9 mouse cellular contexts compared by ENCODE assay signal in genomic region chr2:3546588-3546987, GRCm38 (mm10). TPM values are rescaled to one million over a fixed set of nuclear protein-coding genes. Genes with fewer than 3 reads are reported as not detected.
DNase-seq lines count a peak whose midpoint lies in the region; ATAC-seq and TF ChIP-seq lines count a peak whose summit lies in the region.
"Had no signal": no experiment of that assay in that cellular context is flagged by ENCODE, and none has a peak within 500 bp of the region (broad histone marks: within the 10 kb centered on the region; RNA-seq: fewer than 3 reads in every experiment).

No protein-coding gene starts in this region.

- WGBS in bone marrow, adult 2 months: 3% methylated on average over 4 of the region's 4 CpGs
- WGBS in embryonic facial prominence, embryonic 11.5 days: under 1% methylated on average over 4 of the region's 4 CpGs
- under 1% methylated on average over 4 of the region's 4 CpGs for whole genome bisulfite sequencing in limb, embryonic 14.5 days

- TF ChIP-seq CTCF in testis, adult 2 months (IDR thresholded peaks at IDR 0.05; ENCODE audit: control insufficient read depth, insufficient read depth, insufficient replicate concordance, low read depth, low read length): peak; percentile 62; the same call in 1 of the 2 replicates
- peak; percentile 79 for TF ChIP-seq CTCF in bone marrow, adult 2 months (IDR thresholded peaks at IDR 0.05; ENCODE audit: control insufficient read depth, insufficient read depth, low read length)

- TF ChIP-seq POLR2A in testis, adult 2 months (IDR thresholded peaks at IDR 0.05; ENCODE audit: control insufficient read depth, low read depth, low read length): no peak
- no peak for TF ChIP-seq POLR2A in bone marrow, adult 2 months (IDR thresholded peaks at IDR 0.05; ENCODE audit: borderline replicate concordance, control insufficient read depth, low read depth, low read length)
- TF ChIP-seq POLR2A in limb, embryonic 14.5 days (IDR thresholded peaks at IDR 0.05; ENCODE audit: borderline replicate concordance, extremely low read depth, insufficient read depth, insufficient read length): no peak

- ATAC-seq in embryonic facial prominence, embryonic 11.5 days (replicated peaks; ENCODE audit: insufficient number of reproducible peaks, low FRiP score, low TSS enrichment, low read depth): no peak
- no peak; the same call in 1 of the 2 replicates for ATAC-seq in limb, embryonic 14.5 days (ENCODE audit: low FRiP score, low read depth)

- H3K4me3 ChIP-seq in testis, adult 2 months (ENCODE audit: control insufficient read depth, low read depth, low read length): no peak overlapping the region
- H3K4me3 ChIP-seq in bone marrow, adult 2 months (replicated peaks; ENCODE audit: control insufficient read depth, low read depth, low read length): no peak overlapping the region
- no peak overlapping the region for H3K4me3 ChIP-seq in embryonic facial prominence, embryonic 11.5 days (ENCODE audit: low read depth, low read length)
- no peak overlapping the region for H3K4me3 ChIP-seq in limb, embryonic 14.5 days (replicated peaks; ENCODE audit: low read length)
- H3K4me3 ChIP-seq: heart, embryonic 15.5 days had no signal

- no peak overlapping the region for H3K9ac ChIP-seq in embryonic facial prominence, embryonic 11.5 days (replicated peaks; ENCODE audit: low read length)
- H3K9ac ChIP-seq in limb, embryonic 14.5 days (ENCODE audit: low read depth, low read length, severe bottlenecking): no peak overlapping the region
- H3K9ac ChIP-seq: heart, embryonic 15.5 days had no signal

- H3K4me2 ChIP-seq in embryonic facial prominence, embryonic 11.5 days (ENCODE audit: low read depth, low read length): no peak overlapping the region
- no peak overlapping the region for H3K4me2 ChIP-seq in limb, embryonic 14.5 days (replicated peaks; ENCODE audit: low read depth, low read length, severe bottlenecking)
- H3K4me2 ChIP-seq: heart, embryonic 15.5 days had no signal

- H3K27me3 ChIP-seq in testis, adult 2 months (ENCODE audit: control insufficient read depth, insufficient read depth, low read length): no peaks in the 10 kb centered on the region
- H3K27me3 ChIP-seq in embryonic facial prominence, embryonic 11.5 days (ENCODE audit: control insufficient read depth, insufficient read depth, low read length): no peaks in the 10 kb centered on the region
- no peaks in the 10 kb centered on the region for H3K27me3 ChIP-seq in limb, embryonic 14.5 days (ENCODE audit: control insufficient read depth, insufficient read depth, low read length)
- H3K27me3 ChIP-seq: heart, embryonic 15.5 days had no signal

- no peaks in the 10 kb centered on the region for H3K36me3 ChIP-seq in testis, adult 2 months (ENCODE audit: control insufficient read depth, insufficient read depth, low read length)
- H3K36me3 ChIP-seq in embryonic facial prominence, embryonic 11.5 days (replicated peaks; ENCODE audit: control insufficient read depth, insufficient read depth, low read depth, low read length): no peaks in the 10 kb centered on the region
- no peaks in the 10 kb centered on the region for H3K36me3 ChIP-seq in limb, embryonic 14.5 days (ENCODE audit: control insufficient read depth, insufficient read depth, low read length)
- H3K36me3 ChIP-seq: heart, embryonic 15.5 days had no signal

- no peak for DNase-seq in testis, postnatal 14 days (ENCODE audit: low spot score)
- DNase-seq in embryonic facial prominence, embryonic 11.5 days (ENCODE audit: low spot score): peak; percentile 75
- DNase-seq in kidney, adult 9 months: peak; percentile 71
- peak; percentile 64 for DNase-seq in limb, embryonic 14.5 days (ENCODE audit: low spot score)
- DNase-seq in retina, postnatal 7 days (ENCODE audit: low read depth, low spot score): peak; percentile 35
- peak; percentile 52 for DNase-seq in urinary bladder, postnatal 25 days (ENCODE audit: low spot score)

- no peaks in the 10 kb centered on the region for H3K4me1 ChIP-seq in testis, adult 2 months (ENCODE audit: control insufficient read depth, insufficient read depth, low read length)
- peaks cover 2% of the 10 kb centered on the region; the same call in 1 of the 2 replicates for H3K4me1 ChIP-seq in bone marrow, adult 2 months (ENCODE audit: control insufficient read depth, insufficient read depth, low read length)
- no peaks in the 10 kb centered on the region for H3K4me1 ChIP-seq in embryonic facial prominence, embryonic 11.5 days (ENCODE audit: control insufficient read depth, insufficient read depth, low read length)
- peaks cover 6% of the 10 kb centered on the region for H3K4me1 ChIP-seq in limb, embryonic 14.5 days (ENCODE audit: control insufficient read depth, insufficient read depth, low read length)

- no peaks in the 10 kb centered on the region for H3K9me3 ChIP-seq in embryonic facial prominence, embryonic 11.5 days (replicated peaks; ENCODE audit: control insufficient read depth, low read length)
- no peaks in the 10 kb centered on the region for H3K9me3 ChIP-seq in limb, embryonic 14.5 days (ENCODE audit: control insufficient read depth, low read length)
- H3K9me3 ChIP-seq: heart, embryonic 15.5 days had no signal

- no peak overlapping the region for H3K27ac ChIP-seq in testis, adult 2 months (ENCODE audit: control insufficient read depth, insufficient read depth, low read depth, low read length)
- no peak overlapping the region for H3K27ac ChIP-seq in bone marrow, adult 2 months (ENCODE audit: control insufficient read depth, insufficient read depth, low read depth, low read length, poor library complexity)
- no peak overlapping the region for H3K27ac ChIP-seq in embryonic facial prominence, embryonic 11.5 days (replicated peaks; ENCODE audit: low read depth, low read length)
- no peak overlapping the region for H3K27ac ChIP-seq in limb, embryonic 14.5 days (replicated peaks; ENCODE audit: low read depth, low read length)
- H3K27ac ChIP-seq: heart, embryonic 15.5 days had no signal

RNA-seq across cellular contexts. Expression of gene Fam107b, which starts 23.7 kb away (rescaled TPM):
- polyA plus RNA-seq in testis, adult 2 months (2012; rRNA removed): 75.0 and 75.1 TPM in 2 replicates
- polyA plus RNA-seq in bone marrow, adult 2 months (2011; ENCODE audit: insufficient read depth, insufficient read length, low replicate concordance, missing spikeins): 61.6 and 71.1 TPM in 2 replicates
- 79.4 and 80.6 TPM in 2 replicates for polyA plus RNA-seq in embryonic facial prominence, embryonic 11.5 days (2014; fragmentation: Nextera tagmentation; extraction: Ambion mirVana)
- 25.7 and 26.1 TPM in 2 replicates for polyA plus RNA-seq in limb, embryonic 14.5 days (2012; rRNA removed)
- 43.6 and 49.1 TPM in 2 replicates for polyA plus RNA-seq in limb, embryonic 14.5 days (2014; fragmentation: Nextera tagmentation; extraction: Ambion mirVana)

RNA-seq across cellular contexts. Expression of gene Cdnf, which starts 33.8 kb away (rescaled TPM):
- polyA plus RNA-seq in testis, adult 2 months (2012; rRNA removed): 1.9 and 2.1 TPM in 2 replicates
- polyA plus RNA-seq in bone marrow, adult 2 months (2011; ENCODE audit: insufficient read depth, insufficient read length, low replicate concordance, missing spikeins): not detected in 2 replicates
- polyA plus RNA-seq in embryonic facial prominence, embryonic 11.5 days (2014; fragmentation: Nextera tagmentation; extraction: Ambion mirVana): 0.36 TPM in 1 of 2 replicates, not detected in the other
- polyA plus RNA-seq in limb, embryonic 14.5 days (2012; rRNA removed): 0.34 and 0.73 TPM in 2 replicates
- 0.08 and 0.32 TPM in 2 replicates for polyA plus RNA-seq in limb, embryonic 14.5 days (2014; fragmentation: Nextera tagmentation; extraction: Ambion mirVana)

RNA-seq across cellular contexts. Expression of gene Hspa14, which starts 34.0 kb away (rescaled TPM):
- 14.5 and 16.9 TPM in 2 replicates for polyA plus RNA-seq in testis, adult 2 months (2012; rRNA removed)
- polyA plus RNA-seq in bone marrow, adult 2 months (2011; ENCODE audit: insufficient read depth, insufficient read length, low replicate concordance, missing spikeins): 37.4 and 38.7 TPM in 2 replicates
- 122 and 125 TPM in 2 replicates for polyA plus RNA-seq in embryonic facial prominence, embryonic 11.5 days (2014; fragmentation: Nextera tagmentation; extraction: Ambion mirVana)
- polyA plus RNA-seq in limb, embryonic 14.5 days (2012; rRNA removed): 74.3 and 82.6 TPM in 2 replicates
- polyA plus RNA-seq in limb, embryonic 14.5 days (2014; fragmentation: Nextera tagmentation; extraction: Ambion mirVana): 88.2 and 98.5 TPM in 2 replicates

RNA-seq across cellular contexts. Expression of gene Gm45902, which starts 34.0 kb away (rescaled TPM):
- 0.40 and 0.48 TPM in 2 replicates for polyA plus RNA-seq in testis, adult 2 months (2012; rRNA removed)
- 2.3 and 5.4 TPM in 2 replicates for polyA plus RNA-seq in bone marrow, adult 2 months (2011; ENCODE audit: insufficient read depth, insufficient read length, low replicate concordance, missing spikeins)
- 7.1 and 8.8 TPM in 2 replicates for polyA plus RNA-seq in embryonic facial prominence, embryonic 11.5 days (2014; fragmentation: Nextera tagmentation; extraction: Ambion mirVana)
- polyA plus RNA-seq in limb, embryonic 14.5 days (2012; rRNA removed): 4.2 and 4.4 TPM in 2 replicates
- 3.8 and 4.7 TPM in 2 replicates for polyA plus RNA-seq in limb, embryonic 14.5 days (2014; fragmentation: Nextera tagmentation; extraction: Ambion mirVana)
